ENCODE assay signal across 16 mouse cellular contexts in genomic region chr9:61487146-61487545, GRCm38 (mm10).
DNase-seq lines count a peak whose midpoint lies in the region; ATAC-seq and TF ChIP-seq lines count a peak whose summit lies in the region.
"Had no signal": no experiment of that assay in that cellular context is flagged by ENCODE, and none has a peak within 500 bp of the region (broad histone marks: within the 10 kb centered on the region; RNA-seq: fewer than 3 reads in every experiment).

No protein-coding gene starts in this region.

- DNase-seq in cerebellum, adult 11-12 months, result peak; percentile 7
- no peak for DNase-seq in cerebellum, adult 18-20 months
- DNase-seq in hindbrain, postnatal 0 days (ENCODE audit: low spot score), result peak; percentile 76
- DNase-seq in lung, postnatal 36 days, result peak; percentile 18
- no peak for DNase-seq in lung, postnatal 14 days
- peak; percentile 43 for DNase-seq in brain, adult 2 months (ENCODE audit: low read depth, low spot score)
- DNase-seq in thymus, adult 2 months, result no peak
- DNase-seq: heart, postnatal 36 days; liver, embryonic 13.5 days; lung, postnatal 4 days; thymus, postnatal 14 days had no signal

- H3K9ac ChIP-seq in hindbrain, postnatal 0 days (replicated peaks; ENCODE audit: low read length), result no peak overlapping the region
- H3K9ac ChIP-seq in hindbrain, embryonic 13.5 days, result no peak overlapping the region
- H3K9ac ChIP-seq: heart, embryonic 12.5 days; kidney, embryonic 15.5 days; liver, embryonic 13.5 days; midbrain, embryonic 12.5 days had no signal

- H3K4me3 ChIP-seq in hindbrain, postnatal 0 days (ENCODE audit: low read length), result no peak overlapping the region
- no peak overlapping the region for H3K4me3 ChIP-seq in hindbrain, embryonic 13.5 days
- no peak overlapping the region for H3K4me3 ChIP-seq in thymus, adult 2 months (ENCODE audit: control insufficient read depth, insufficient read depth, low read length)
- H3K4me3 ChIP-seq: forebrain, embryonic 10.5 days; heart, embryonic 12.5 days; kidney, embryonic 15.5 days; liver, embryonic 13.5 days; midbrain, embryonic 12.5 days had no signal

- no peak overlapping the region for H3K27ac ChIP-seq in hindbrain, postnatal 0 days
- no peak overlapping the region for H3K27ac ChIP-seq in hindbrain, embryonic 13.5 days
- no peak overlapping the region for H3K27ac ChIP-seq in thymus, adult 2 months (ENCODE audit: control insufficient read depth, insufficient read depth, low read length)
- H3K27ac ChIP-seq: forebrain, embryonic 10.5 days; kidney, embryonic 15.5 days; liver, embryonic 13.5 days; midbrain, embryonic 12.5 days had no signal

- H3K4me2 ChIP-seq in hindbrain, postnatal 0 days (ENCODE audit: low read depth, low read length), result no peak overlapping the region
- H3K4me2 ChIP-seq in hindbrain, embryonic 13.5 days, result no peak overlapping the region
- H3K4me2 ChIP-seq: heart, embryonic 12.5 days; kidney, embryonic 15.5 days; liver, embryonic 13.5 days; midbrain, embryonic 12.5 days had no signal

- no peaks in the 10 kb centered on the region for H3K36me3 ChIP-seq in hindbrain, postnatal 0 days (ENCODE audit: insufficient read depth, low read length)
- H3K36me3 ChIP-seq in hindbrain, embryonic 13.5 days, result no peaks in the 10 kb centered on the region
- H3K36me3 ChIP-seq in thymus, adult 2 months (ENCODE audit: control insufficient read depth, insufficient read depth, low read length), result no peaks in the 10 kb centered on the region
- H3K36me3 ChIP-seq: forebrain, embryonic 10.5 days; heart, embryonic 12.5 days; kidney, embryonic 15.5 days; liver, embryonic 13.5 days; midbrain, embryonic 12.5 days had no signal

- no peaks in the 10 kb centered on the region for H3K4me1 ChIP-seq in hindbrain, postnatal 0 days (ENCODE audit: insufficient read depth, low read length)
- peaks cover 26% of the 10 kb centered on the region for H3K4me1 ChIP-seq in hindbrain, embryonic 13.5 days (replicated peaks)
- no peaks in the 10 kb centered on the region for H3K4me1 ChIP-seq in thymus, adult 2 months (replicated peaks; ENCODE audit: control insufficient read depth, insufficient read depth, low read length)
- H3K4me1 ChIP-seq: kidney, embryonic 15.5 days; liver, embryonic 13.5 days had no signal

- no peak for ATAC-seq in hindbrain, postnatal 0 days
- ATAC-seq in hindbrain, embryonic 13.5 days (ENCODE audit: low FRiP score), result no peak

- 29% methylated on average over 7 of the region's 7 CpGs for WGBS in hindbrain, postnatal 0 days
- WGBS in hindbrain, embryonic 13.5 days, result 64% methylated on average over 7 of the region's 7 CpGs
- WGBS in thymus, adult 2 months, result 82% methylated on average over 7 of the region's 7 CpGs

- no peak for TF ChIP-seq CTCF in hindbrain, postnatal 0 days (IDR thresholded peaks at IDR 0.05; ENCODE audit: low read depth)
- TF ChIP-seq CTCF in thymus, adult 2 months (IDR thresholded peaks at IDR 0.05; ENCODE audit: borderline replicate concordance, control insufficient read depth, extremely low read depth, insufficient read depth, low read length, poor library complexity), result no peak

- TF ChIP-seq POLR2A in thymus, adult 2 months (IDR thresholded peaks at IDR 0.05; ENCODE audit: control insufficient read depth, extremely low read depth, insufficient read depth, low read length, poor library complexity), result no peak

- H3K27me3 ChIP-seq in hindbrain, postnatal 0 days (ENCODE audit: insufficient read depth, low read length), result no peaks in the 10 kb centered on the region; the same call in 1 of the 2 replicates
- peaks cover 47% of the 10 kb centered on the region for H3K27me3 ChIP-seq in hindbrain, embryonic 13.5 days
- no peaks in the 10 kb centered on the region for H3K27me3 ChIP-seq in thymus, adult 2 months (ENCODE audit: control insufficient read depth, insufficient read depth, low read length)

- H3K9me3 ChIP-seq in hindbrain, postnatal 0 days (ENCODE audit: low read length), result no peaks in the 10 kb centered on the region
- no peaks in the 10 kb centered on the region for H3K9me3 ChIP-seq in hindbrain, embryonic 13.5 days
- H3K9me3 ChIP-seq: forebrain, embryonic 10.5 days; heart, embryonic 12.5 days; kidney, embryonic 15.5 days; liver, embryonic 13.5 days; midbrain, embryonic 12.5 days had no signal

Comparison
In these comparisons a context has a peak if more than half of its experiments do, and no peak if none do; other contexts are left out.
1. DNase-seq: peak in cerebellum, adult 11-12 months (single experiment), hindbrain, postnatal 0 days (single experiment), lung, postnatal 36 days (single experiment) and brain, adult 2 months (single experiment); none in cerebellum, adult 18-20 months (0 of 2), lung, postnatal 14 days (single experiment) and thymus, adult 2 months (single experiment).